Mouse (Mus musculus) induced T-regulatory cell, adult 2 months (primary cell): ENCODE results near the gene Apopt1.

ENCODE experiments used
- DNase-seq: peaks from one replicate; pipeline ENCODE4 v3.0.0-alpha.2; 2012; ENCODE audit warnings: low read depth

The Apopt1 gene

GRCm38 (mm10) chr12:111747421-111747820 lies 34.4 kb downstream of the Apopt1 start:
- DNase-seq, result no peak

- no peak for DNase-seq
Measured at GRCm38 (mm10) chr12:111750739-111751138, 37.7 kb downstream of the Apopt1 start.

- DNase-seq, result no peak
Measured at GRCm38 (mm10) chr12:111752491-111752890, 39.4 kb downstream of the Apopt1 start.

GRCm38 (mm10) chr12:111753347-111753746 lies 40.3 kb downstream of the Apopt1 start:
- DNase-seq, result no peak

GRCm38 (mm10) chr12:111754710-111755109 lies 41.6 kb downstream of the Apopt1 start:
- no peak for DNase-seq

- no peak for DNase-seq
Measured at GRCm38 (mm10) chr12:111755231-111755630, 42.2 kb downstream of the Apopt1 start.

- no peak for DNase-seq
Measured at GRCm38 (mm10) chr12:111756082-111756697, 43.1 kb downstream of the Apopt1 start.

GRCm38 (mm10) chr12:111756698-111757082 lies 43.6 kb downstream of the Apopt1 start:
- DNase-seq, result no peak

GRCm38 (mm10) chr12:111757561-111758325 lies 44.7 kb downstream of the Apopt1 start:
- no peak for DNase-seq

- DNase-seq, result peak; percentile 85
Measured at GRCm38 (mm10) chr12:111758381-111759175, 45.5 kb downstream of the Apopt1 start, which contains the start of gene Klc1. TSS of gene Klc1 (plus strand) at chr12:111758849.

- peak; percentile 55 for DNase-seq
Measured at GRCm38 (mm10) chr12:111759176-111760061, 46.4 kb downstream of the Apopt1 start.

- no peak for DNase-seq
Measured at GRCm38 (mm10) chr12:111760306-111760908, 47.3 kb downstream of the Apopt1 start.

- DNase-seq, result no peak
Measured at GRCm38 (mm10) chr12:111762620-111763280, 49.7 kb downstream of the Apopt1 start.

- no peak for DNase-seq
Measured at GRCm38 (mm10) chr12:111766313-111767236, 53.5 kb downstream of the Apopt1 start.

- peak; percentile 29 for DNase-seq
Measured at GRCm38 (mm10) chr12:111768322-111768928, 55.4 kb downstream of the Apopt1 start.

- DNase-seq, result peak; percentile 34
Measured at GRCm38 (mm10) chr12:111769306-111769705, 56.2 kb downstream of the Apopt1 start.

GRCm38 (mm10) chr12:111769816-111770577 lies 56.9 kb downstream of the Apopt1 start:
- no peak for DNase-seq

GRCm38 (mm10) chr12:111770651-111771050 lies 57.6 kb downstream of the Apopt1 start:
- no peak for DNase-seq
